Mouse (Mus musculus) kidney, embryonic 15.5 days (tissue): ENCODE measurements around the gene Lrrc36. TPM values are rescaled to one million over a fixed set of nuclear protein-coding genes. Genes with fewer than 3 reads are reported as not detected.

Experiments
- ATAC-seq: fragments of 200-750 bp; cut with Nextera tagmentation; replicated peaks from 2 replicates; pipeline ENCODE4 v1.8.0; 2017; ENCODE audit warnings: moderate TSS enrichment; ENCODE audit not compliant: low FRiP score
- H3K27ac ChIP-seq: fragments of 300-500 bp; sonication (generic); 2 replicates; pipeline ENCODE4 v1.5.1; 2015; ENCODE audit warnings: mild to moderate bottlenecking, inconsistent platforms
- H3K27me3 ChIP-seq: fragments of 300-500 bp; sonication (generic); 2 replicates; pipeline ENCODE4 v1.6.1; 2015; ENCODE audit warnings: inconsistent platforms
- H3K36me3 ChIP-seq: fragments of 300-500 bp; sonication (generic); 2 replicates; pipeline ENCODE4 v1.6.1; 2015; ENCODE audit warnings: inconsistent platforms
- H3K4me1 ChIP-seq: fragments of 300-500 bp; sonication (generic); 2 replicates; pipeline ENCODE4 v1.6.1; 2015; ENCODE audit warnings: inconsistent platforms
- H3K4me2 ChIP-seq: fragments of 300-500 bp; sonication (generic); 2 replicates; pipeline ENCODE4 v1.6.1; 2015; ENCODE audit warnings: moderate library complexity, mild to moderate bottlenecking, inconsistent platforms
- H3K4me3 ChIP-seq: fragments of 300-500 bp; sonication (generic); replicated peaks from 2 replicates; pipeline ENCODE4 v1.5.1; 2015; ENCODE audit warnings: mild to moderate bottlenecking, inconsistent platforms
- H3K9ac ChIP-seq: fragments of 300-500 bp; sonication (generic); 2 replicates; pipeline ENCODE4 v1.6.1; 2015; ENCODE audit warnings: mild to moderate bottlenecking, inconsistent platforms
- H3K9me3 ChIP-seq: fragments of 300-500 bp; sonication (generic); replicated peaks from 2 replicates; pipeline ENCODE4 v1.6.1; 2016; ENCODE audit warnings: inconsistent platforms
- WGBS: fragments of 180-500 bp; shearing (Covaris S2); methylation state at CpG from one replicate; pipeline ENCODE4 v1.1.7; 2015; ENCODE audit warnings: mixed read lengths; 5-methylcytosine and 5-hydroxymethylcytosine counted together
- polyA plus RNA-seq: library from polyadenylated mRNA; unstranded; fragments of >200 nt; fragmentation: Nextera tagmentation; extraction: Ambion mirVana; gene quantifications from 2 replicates; pipeline ENCODE4 v1.2.1, GENCODE M21; 2015

Lrrc36 gene
- polyA plus RNA-seq = 0.18 and 0.22 TPM in 2 replicates

- 0 out of 2 replicates have a peak within 1 kb of the TSS, but pooled peaks have one; percentile 3 for H3K9ac ChIP-seq
- peak within 1 kb of the TSS; percentile 39 for H3K4me3 ChIP-seq
- peak within 1 kb of the TSS; percentile 77 for H3K4me2 ChIP-seq
- peaks cover 40% of the 10 kb centered on the region for H3K27me3 ChIP-seq
- H3K27ac ChIP-seq = no peak within 1 kb of the TSS
- 1% methylated on average over 34 of the region's 34 CpGs for WGBS
- H3K4me1 ChIP-seq = peaks cover 9% of the 10 kb centered on the region
- no peaks in the 10 kb centered on the region for H3K9me3 ChIP-seq
- H3K36me3 ChIP-seq = no peaks in the 10 kb centered on the region
- ATAC-seq = peak; percentile 69
Measured at GRCm38 (mm10) chr8:105413391-105413790, at the start of gene Lrrc36, which contains the start of gene Kctd19. Gene Lrrc36 (plus strand): TSS chr8:105413571. Gene Kctd19 (minus strand): TSS chr8:105413502.

GRCm38 (mm10) chr8:105367107-105367506, 46.3 kb upstream of the Lrrc36 start:
- H3K4me3 ChIP-seq = no peak overlapping the region
- no peaks in the 10 kb centered on the region for H3K27me3 ChIP-seq
- H3K4me2 ChIP-seq = no peak overlapping the region
- no peaks in the 10 kb centered on the region for H3K9me3 ChIP-seq
- peaks cover 8% of the 10 kb centered on the region; the same call in 1 of the 2 replicates for H3K36me3 ChIP-seq
- no peak for ATAC-seq
- 0 out of 2 replicates have a peak, but pooled peaks cover 13% of the 10 kb centered on the region for H3K4me1 ChIP-seq
- WGBS = 74% methylated on average over 2 of the region's 2 CpGs
- no peak overlapping the region for H3K27ac ChIP-seq
- no peak overlapping the region for H3K9ac ChIP-seq

- no peaks in the 10 kb centered on the region for H3K27me3 ChIP-seq
- H3K4me3 ChIP-seq = no peak overlapping the region
- H3K9me3 ChIP-seq = no peaks in the 10 kb centered on the region
- 81% methylated on average over 9 of the region's 9 CpGs for WGBS
- no peak overlapping the region for H3K9ac ChIP-seq
- H3K4me1 ChIP-seq = peaks cover 21% of the 10 kb centered on the region
- no peaks in the 10 kb centered on the region for H3K36me3 ChIP-seq
- ATAC-seq = no peak
- no peak overlapping the region for H3K4me2 ChIP-seq
- no peak overlapping the region for H3K27ac ChIP-seq
Measured at GRCm38 (mm10) chr8:105372473-105372872, 40.9 kb upstream of the Lrrc36 start.

- Histone ChIP-seq H3K9me3 (no peaks in the 10 kb centered on the region), H3K36me3 (no peaks in the 10 kb centered on the region), H3K27me3 (no peaks in the 10 kb centered on the region), H3K9ac (no peak within 1 kb of the TSS), H3K4me2 (no peak within 1 kb of the TSS), H3K4me3 (no peak within 1 kb of the TSS), H3K27ac (no peak within 1 kb of the TSS), H3K4me1 (peaks cover 21% of the 10 kb centered on the region)
- WGBS = 57% methylated on average over 2 of the region's 2 CpGs
- ATAC-seq = no peak
Measured at GRCm38 (mm10) chr8:105373032-105373431, 40.3 kb upstream of the Lrrc36 start, which contains the start of gene Plekhg4. Gene Plekhg4 (plus strand): TSS chr8:105373274.

- Histone ChIP-seq H3K9ac (no peak overlapping the region), H3K4me2 (peak overlapping the region; percentile 55), H3K27ac (no peak overlapping the region), H3K9me3 (no peaks in the 10 kb centered on the region), H3K4me3 (peak overlapping the region; percentile 26), H3K36me3 (no peaks in the 10 kb centered on the region), H3K4me1 (peaks cover 23% of the 10 kb centered on the region), H3K27me3 (no peaks in the 10 kb centered on the region)
- ATAC-seq = 0 out of 2 replicates have a peak, but pooled peaks have one; percentile 34
- WGBS = 29% methylated on average over 33 of the region's 33 CpGs
Measured at GRCm38 (mm10) chr8:105374513-105374966, 38.8 kb upstream of the Lrrc36 start.

- ATAC-seq = peak; percentile 37
- no peak overlapping the region for H3K4me3 ChIP-seq
- no peak overlapping the region for H3K4me2 ChIP-seq
- peak overlapping the region; percentile 43; the same call in 1 of the 2 replicates for H3K27ac ChIP-seq
- no peaks in the 10 kb centered on the region for H3K27me3 ChIP-seq
- no peak overlapping the region for H3K9ac ChIP-seq
- H3K9me3 ChIP-seq = no peaks in the 10 kb centered on the region
- H3K4me1 ChIP-seq = peaks cover 23% of the 10 kb centered on the region
- no peaks in the 10 kb centered on the region for H3K36me3 ChIP-seq
- 57% methylated on average over 19 of the region's 19 CpGs for WGBS
Measured at GRCm38 (mm10) chr8:105378673-105379072, 34.7 kb upstream of the Lrrc36 start.

GRCm38 (mm10) chr8:105380308-105380707, 33.1 kb upstream of the Lrrc36 start:
- H3K27me3 ChIP-seq = no peaks in the 10 kb centered on the region
- WGBS = 80% methylated on average over 12 of the region's 12 CpGs
- no peak for ATAC-seq
- H3K4me3 ChIP-seq = no peak overlapping the region
- no peak overlapping the region for H3K27ac ChIP-seq
- no peaks in the 10 kb centered on the region for H3K9me3 ChIP-seq
- no peak overlapping the region for H3K4me2 ChIP-seq
- no peaks in the 10 kb centered on the region for H3K36me3 ChIP-seq
- H3K4me1 ChIP-seq = peaks cover 15% of the 10 kb centered on the region
- no peak overlapping the region for H3K9ac ChIP-seq

GRCm38 (mm10) chr8:105384070-105384469, 29.3 kb upstream of the Lrrc36 start:
- ATAC-seq = no peak
- WGBS = 96% methylated on average over 2 of the region's 2 CpGs
- no peak overlapping the region for H3K9ac ChIP-seq
- peaks cover 21% of the 10 kb centered on the region for H3K4me1 ChIP-seq
- H3K36me3 ChIP-seq = no peaks in the 10 kb centered on the region
- no peaks in the 10 kb centered on the region for H3K9me3 ChIP-seq
- H3K27me3 ChIP-seq = no peaks in the 10 kb centered on the region
- no peak overlapping the region for H3K27ac ChIP-seq
- H3K4me2 ChIP-seq = no peak overlapping the region
- no peak overlapping the region for H3K4me3 ChIP-seq

- no peak overlapping the region for H3K27ac ChIP-seq
- no peaks in the 10 kb centered on the region for H3K36me3 ChIP-seq
- H3K4me2 ChIP-seq = no peak overlapping the region
- H3K9ac ChIP-seq = no peak overlapping the region
- H3K9me3 ChIP-seq = no peaks in the 10 kb centered on the region
- 0 out of 2 replicates have a peak, but pooled peaks have one; percentile 25 for ATAC-seq
- 86% methylated on average over 1 of the region's 1 CpGs for WGBS
- no peaks in the 10 kb centered on the region for H3K27me3 ChIP-seq
- H3K4me3 ChIP-seq = no peak overlapping the region
- H3K4me1 ChIP-seq = peaks cover 20% of the 10 kb centered on the region
Measured at GRCm38 (mm10) chr8:105387151-105387550, 26.2 kb upstream of the Lrrc36 start.

GRCm38 (mm10) chr8:105389096-105389495, 24.3 kb upstream of the Lrrc36 start:
- Histone ChIP-seq H3K4me2 (no peak overlapping the region), H3K27me3 (no peaks in the 10 kb centered on the region), H3K4me1 (peaks cover 20% of the 10 kb centered on the region), H3K4me3 (no peak overlapping the region), H3K9me3 (no peaks in the 10 kb centered on the region), H3K36me3 (no peaks in the 10 kb centered on the region), H3K27ac (no peak overlapping the region), H3K9ac (no peak overlapping the region)
- 63% methylated on average over 6 of the region's 6 CpGs for WGBS
- ATAC-seq = no peak

- 82% methylated on average over 12 of the region's 12 CpGs for WGBS
- no peak for ATAC-seq
- Histone ChIP-seq H3K27ac (no peak overlapping the region), H3K36me3 (no peaks in the 10 kb centered on the region), H3K4me1 (peaks cover 3% of the 10 kb centered on the region; the same call in 1 of the 2 replicates), H3K4me2 (no peak overlapping the region), H3K9ac (no peak overlapping the region), H3K27me3 (no peaks in the 10 kb centered on the region), H3K9me3 (no peaks in the 10 kb centered on the region), H3K4me3 (no peak overlapping the region)
Measured at GRCm38 (mm10) chr8:105393089-105393787, 20.1 kb upstream of the Lrrc36 start.

GRCm38 (mm10) chr8:105393915-105394314, 19.5 kb upstream of the Lrrc36 start:
- no peaks in the 10 kb centered on the region for H3K9me3 ChIP-seq
- H3K27me3 ChIP-seq = no peaks in the 10 kb centered on the region
- no peak overlapping the region for H3K4me3 ChIP-seq
- H3K36me3 ChIP-seq = no peaks in the 10 kb centered on the region
- 70% methylated on average over 7 of the region's 7 CpGs for WGBS
- H3K4me1 ChIP-seq = 0 out of 2 replicates have a peak, but pooled peaks cover 3% of the 10 kb centered on the region
- no peak overlapping the region for H3K27ac ChIP-seq
- ATAC-seq = no peak
- H3K9ac ChIP-seq = no peak overlapping the region
- H3K4me2 ChIP-seq = no peak overlapping the region
